Mouse (Mus musculus): ENCODE results near the gene Pla2g6. TPM values are rescaled to one million over a fixed set of nuclear protein-coding genes. Genes with fewer than 3 reads are reported as not detected.

Gene Pla2g6
- total and polyA plus RNA-seq, 2 experiments from 2014 or later: 17.6 to 26.8 TPM

GRCm38 (mm10) chr15:79360371-79360770 is 32.2 kb upstream of the Pla2g6 start:
- 68% methylated on average over 7 of the region's 7 CpGs for WGBS

GRCm38 (mm10) chr15:79359954-79360353 is 31.8 kb upstream of the Pla2g6 start:
- H3K4me1 ChIP-seq (ENCODE audit: insufficient read depth, low read length): peaks cover 5% of the 10 kb centered on the region; the same call in 1 of the 2 replicates
- H3K9ac ChIP-seq (replicated peaks; ENCODE audit: low read length, poor library complexity, severe bottlenecking): no peak overlapping the region
- WGBS: 40% methylated on average over 6 of the region's 6 CpGs
- DNase-seq (ENCODE audit: low spot score) (no peak), ATAC-seq (ENCODE audit: low FRiP score) (no peak)
- no peak overlapping the region for H3K4me2 ChIP-seq (ENCODE audit: low read depth, low read length, poor library complexity, severe bottlenecking)
- no peak for TF ChIP-seq CTCF (IDR thresholded peaks at IDR 0.05)
- no peaks in the 10 kb centered on the region for H3K9me3 ChIP-seq (ENCODE audit: low read length)
- H3K27ac ChIP-seq (ENCODE audit: low read depth, low read length): no peak overlapping the region
- H3K4me3 ChIP-seq (ENCODE audit: low read depth, low read length): no peak overlapping the region
- peaks cover 45% of the 10 kb centered on the region for H3K36me3 ChIP-seq (ENCODE audit: insufficient read depth, low read length)
- H3K27me3 ChIP-seq (ENCODE audit: insufficient read depth, low read length): peaks cover 5% of the 10 kb centered on the region; the same call in 1 of the 2 replicates

More at GRCm38 (mm10) chr15:79360371-79360770, 32.2 kb upstream of the Pla2g6 start:
- Histone ChIP-seq H3K4me3 (ENCODE audit: low read depth, low read length) (no peak overlapping the region), H3K27me3 (ENCODE audit: insufficient read depth, low read length) (peaks cover 5% of the 10 kb centered on the region; the same call in 1 of the 2 replicates), H3K36me3 (ENCODE audit: insufficient read depth, low read length) (peaks cover 49% of the 10 kb centered on the region), H3K27ac (ENCODE audit: low read depth, low read length) (no peak overlapping the region), H3K4me1 (ENCODE audit: insufficient read depth, low read length) (peaks cover 5% of the 10 kb centered on the region; the same call in 1 of the 2 replicates), H3K4me2 (ENCODE audit: low read depth, low read length, poor library complexity, severe bottlenecking) (no peak overlapping the region), H3K9ac (replicated peaks; ENCODE audit: low read length, poor library complexity, severe bottlenecking) (no peak overlapping the region), H3K9me3 (ENCODE audit: low read length) (no peaks in the 10 kb centered on the region)
- no peak for DNase-seq (ENCODE audit: low spot score)
- no peak for ATAC-seq (ENCODE audit: low FRiP score)
- no peak for TF ChIP-seq CTCF (IDR thresholded peaks at IDR 0.05)

DNA sequence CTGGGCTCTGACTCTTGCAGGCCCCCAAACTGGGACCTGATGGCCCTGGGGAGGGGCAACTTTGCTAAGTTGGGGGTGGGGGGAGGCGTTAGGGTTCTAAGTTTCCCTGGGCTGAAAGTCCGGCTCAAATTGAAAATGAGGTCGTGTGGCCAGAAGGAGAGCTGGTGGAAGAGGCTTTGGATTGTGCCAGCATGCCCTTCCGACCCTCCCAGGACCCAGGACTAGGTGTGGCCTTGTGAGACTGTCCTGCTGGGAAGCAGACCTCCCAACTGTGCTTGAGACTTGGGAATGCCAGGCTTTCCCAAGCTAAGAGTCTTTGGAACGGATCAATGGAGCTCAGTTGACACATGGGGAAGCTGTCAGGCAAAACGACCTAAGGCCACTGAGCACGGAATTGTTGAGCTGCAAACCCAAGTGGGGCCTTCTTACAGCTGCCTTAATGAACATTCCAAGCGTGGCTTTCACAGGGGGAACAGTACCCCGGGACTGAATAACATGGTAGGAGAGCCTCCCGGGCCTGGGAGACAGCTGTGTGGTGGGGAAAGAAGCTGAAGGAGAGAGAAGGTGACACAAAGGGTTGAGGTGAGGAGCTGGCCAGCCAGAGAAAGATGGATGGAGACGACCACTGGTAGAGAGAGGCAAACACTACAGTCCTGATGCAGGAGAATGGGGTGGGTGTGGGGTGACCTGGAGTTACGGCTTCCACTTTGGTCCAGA is 29.9 kb upstream of the Pla2g6 start:
- no peak for TF ChIP-seq CTCF (IDR thresholded peaks at IDR 0.05)
- ATAC-seq (ENCODE audit: low FRiP score): no peak
- no peak overlapping the region for H3K9ac ChIP-seq (replicated peaks; ENCODE audit: low read length, poor library complexity, severe bottlenecking)
- no peaks in the 10 kb centered on the region for H3K9me3 ChIP-seq (ENCODE audit: low read length)
- 36% methylated on average over 12 of the region's 12 CpGs for WGBS
- peaks cover 5% of the 10 kb centered on the region; the same call in 1 of the 2 replicates for H3K27me3 ChIP-seq (ENCODE audit: insufficient read depth, low read length)
- H3K4me1 ChIP-seq (ENCODE audit: insufficient read depth, low read length): peaks cover 5% of the 10 kb centered on the region; the same call in 1 of the 2 replicates
- peak overlapping the region; percentile 91 for H3K4me2 ChIP-seq (ENCODE audit: low read depth, low read length, poor library complexity, severe bottlenecking)
- peaks cover 27% of the 10 kb centered on the region for H3K36me3 ChIP-seq (ENCODE audit: insufficient read depth, low read length)
- no peak for DNase-seq (ENCODE audit: low spot score)
- H3K27ac ChIP-seq (ENCODE audit: low read depth, low read length): peak overlapping the region; percentile 21; the same call in 1 of the 2 replicates
- peak overlapping the region; percentile 44; the same call in 1 of the 2 replicates for H3K4me3 ChIP-seq (ENCODE audit: low read depth, low read length)

DNA sequence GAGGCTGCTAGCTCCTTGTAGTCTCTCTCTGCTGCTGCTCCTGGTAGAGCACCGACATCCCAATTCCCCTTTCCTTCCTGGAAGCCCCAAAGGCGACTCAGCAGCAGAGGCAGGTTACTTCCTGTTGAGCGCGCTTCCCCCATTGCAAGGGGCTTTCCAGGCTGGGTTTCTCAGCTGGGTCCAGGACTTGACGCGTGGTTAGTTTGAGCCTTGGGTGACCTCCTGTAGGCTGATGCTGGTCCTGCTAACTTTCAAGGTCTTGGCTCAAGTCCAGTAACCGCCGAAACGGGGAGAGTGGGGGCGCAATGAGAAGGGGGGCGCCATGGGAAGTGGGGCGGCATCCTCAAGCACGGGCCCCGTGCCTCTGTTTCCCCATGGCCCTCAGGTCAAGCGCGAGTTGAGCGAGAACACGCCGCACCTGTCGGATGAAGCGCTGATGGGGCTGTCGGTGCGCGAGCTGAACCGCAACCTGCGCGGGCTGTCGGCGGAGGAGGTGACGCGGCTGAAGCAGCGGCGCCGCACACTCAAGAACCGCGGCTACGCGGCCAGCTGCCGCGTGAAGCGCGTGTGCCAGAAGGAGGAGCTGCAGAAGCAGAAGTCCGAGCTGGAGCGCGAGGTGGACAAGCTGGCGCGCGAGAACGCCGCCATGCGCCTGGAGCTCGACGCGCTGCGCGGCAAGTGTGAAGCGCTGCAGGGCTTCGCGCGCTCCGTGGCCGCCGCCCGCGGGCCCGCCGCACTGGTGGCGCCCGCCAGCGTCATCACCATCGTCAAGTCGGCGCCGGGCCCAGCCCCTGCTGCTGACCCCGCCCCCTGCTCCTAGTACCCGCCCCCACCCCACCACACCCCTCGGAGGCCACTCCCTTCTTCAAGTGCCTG is 29.1 kb upstream of the Pla2g6 start:
- Histone ChIP-seq H3K4me3 (ENCODE audit: low read depth, low read length) (peak overlapping the region; percentile 44), H3K4me2 (ENCODE audit: low read depth, low read length, poor library complexity, severe bottlenecking) (peak overlapping the region; percentile 91), H3K9ac (replicated peaks; ENCODE audit: low read length, poor library complexity, severe bottlenecking) (peak overlapping the region; percentile 62), H3K4me1 (ENCODE audit: insufficient read depth, low read length) (peaks cover 5% of the 10 kb centered on the region; the same call in 1 of the 2 replicates), H3K27ac (ENCODE audit: low read depth, low read length) (peak overlapping the region; percentile 21; the same call in 1 of the 2 replicates), H3K27me3 (ENCODE audit: insufficient read depth, low read length) (peaks cover 5% of the 10 kb centered on the region; the same call in 1 of the 2 replicates), H3K36me3 (ENCODE audit: insufficient read depth, low read length) (peaks cover 18% of the 10 kb centered on the region), H3K9me3 (ENCODE audit: low read length) (no peaks in the 10 kb centered on the region)
- WGBS: 1% methylated on average over 76 of the region's 77 CpGs
- ATAC-seq (ENCODE audit: low FRiP score) (peak; percentile 71), DNase-seq (ENCODE audit: low spot score) (peak; percentile 76)
- peak; percentile 44 for TF ChIP-seq CTCF (IDR thresholded peaks at IDR 0.05)

GRCm38 (mm10) chr15:79356481-79356880 is 28.3 kb upstream of the Pla2g6 start:
- no peaks in the 10 kb centered on the region for H3K9me3 ChIP-seq (ENCODE audit: low read length)
- ATAC-seq (ENCODE audit: low FRiP score): no peak
- no peak overlapping the region for H3K4me3 ChIP-seq (ENCODE audit: low read depth, low read length)
- peaks cover 10% of the 10 kb centered on the region for H3K36me3 ChIP-seq (ENCODE audit: insufficient read depth, low read length)
- no peak for TF ChIP-seq CTCF (IDR thresholded peaks at IDR 0.05)
- peak overlapping the region; percentile 91 for H3K4me2 ChIP-seq (ENCODE audit: low read depth, low read length, poor library complexity, severe bottlenecking)
- H3K27ac ChIP-seq (ENCODE audit: low read depth, low read length): no peak overlapping the region
- H3K9ac ChIP-seq (replicated peaks; ENCODE audit: low read length, poor library complexity, severe bottlenecking): peak overlapping the region; percentile 62; the same call in 1 of the 2 replicates
- DNase-seq (ENCODE audit: low spot score): no peak
- H3K27me3 ChIP-seq (ENCODE audit: insufficient read depth, low read length): peaks cover 5% of the 10 kb centered on the region; the same call in 1 of the 2 replicates
- WGBS: 86% methylated on average over 8 of the region's 8 CpGs
- peaks cover 5% of the 10 kb centered on the region; the same call in 1 of the 2 replicates for H3K4me1 ChIP-seq (ENCODE audit: insufficient read depth, low read length)
